Mouse (Mus musculus): ENCODE measurements around the gene Exosc10. TPM values are rescaled to one million over a fixed set of nuclear protein-coding genes. Genes with fewer than 3 reads are reported as not detected.

Exosc10 gene
- polyA plus RNA-seq, 1 experiment, result 23.9 TPM

DNA sequence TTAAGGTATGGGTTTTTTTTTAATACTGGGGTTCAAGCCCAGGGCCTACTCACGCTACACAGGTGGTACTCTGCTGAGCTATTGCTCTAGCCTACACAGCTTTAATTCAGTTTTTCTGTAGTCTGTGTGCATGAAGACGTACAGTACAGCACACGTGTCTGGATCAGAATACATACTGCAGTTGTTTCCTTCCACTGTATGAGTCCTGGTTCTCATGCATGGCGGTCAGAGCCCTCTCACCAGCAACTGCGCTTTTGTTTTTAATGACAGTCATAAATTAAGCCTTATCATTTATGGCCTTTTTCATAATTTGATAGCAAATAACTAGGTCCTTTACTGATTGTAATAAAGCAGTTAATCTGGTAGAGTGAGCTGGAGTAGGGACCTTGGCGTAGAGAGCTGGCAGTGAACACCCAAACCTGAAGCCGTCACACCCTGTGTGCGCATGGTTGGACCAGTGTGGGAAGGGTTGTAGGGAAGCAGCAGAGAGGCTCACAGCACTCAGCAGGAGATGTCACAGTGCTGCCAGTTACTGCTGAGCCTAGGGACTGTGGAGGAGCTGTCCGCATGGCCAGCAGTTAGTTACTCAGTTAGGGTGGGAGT is 12.6 kb downstream of the Exosc10 start:
- DNase-seq (ENCODE audit: low read depth), result no peak

DNA sequence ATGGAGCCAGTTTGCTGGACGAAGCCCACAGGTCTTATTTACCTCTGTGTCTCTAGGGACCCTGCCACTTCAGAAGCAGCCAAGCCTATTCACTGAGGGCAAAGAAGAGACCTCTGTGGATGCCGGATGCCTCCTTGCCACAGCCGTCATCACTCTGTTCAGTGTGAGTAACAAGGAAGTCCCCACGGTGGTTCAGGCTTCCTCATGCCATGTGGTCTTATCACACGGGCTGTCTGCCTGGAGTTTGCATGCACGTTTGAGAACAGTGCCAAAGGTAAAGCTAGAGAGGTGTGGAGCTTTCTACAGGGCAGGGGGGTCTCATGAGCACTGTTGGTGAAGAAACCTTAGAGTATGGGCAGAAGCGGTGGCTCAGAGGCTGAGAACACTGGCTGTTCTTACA is 15.0 kb downstream of the Exosc10 start:
- no peak for DNase-seq (ENCODE audit: low read depth)

DNA sequence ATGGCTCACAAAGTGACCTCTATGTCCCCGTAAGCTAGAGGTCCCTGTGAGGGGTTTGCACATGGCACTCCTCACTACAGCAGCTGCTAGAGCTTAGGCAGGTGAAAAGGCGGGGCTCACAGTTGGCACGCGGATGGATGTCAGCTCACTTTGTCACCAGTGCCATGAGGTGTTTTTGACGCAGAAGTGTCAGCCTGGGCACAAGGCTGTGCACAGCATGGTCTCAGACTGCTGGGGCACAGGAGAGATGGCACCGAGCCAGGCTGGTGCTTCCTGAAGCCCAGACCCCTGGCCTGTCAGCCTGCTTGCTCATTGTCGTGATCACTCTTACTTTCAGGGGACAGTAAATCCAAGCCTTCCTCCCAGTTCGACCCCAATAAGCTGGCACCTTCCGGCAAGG is 22.5 kb downstream of the Exosc10 start:
- no peak for DNase-seq (ENCODE audit: low read depth)

GRCm38 (mm10) chr4:148581422-148581821 is 23.2 kb downstream of the Exosc10 start:
- DNase-seq (ENCODE audit: low read depth), result no peak

DNA sequence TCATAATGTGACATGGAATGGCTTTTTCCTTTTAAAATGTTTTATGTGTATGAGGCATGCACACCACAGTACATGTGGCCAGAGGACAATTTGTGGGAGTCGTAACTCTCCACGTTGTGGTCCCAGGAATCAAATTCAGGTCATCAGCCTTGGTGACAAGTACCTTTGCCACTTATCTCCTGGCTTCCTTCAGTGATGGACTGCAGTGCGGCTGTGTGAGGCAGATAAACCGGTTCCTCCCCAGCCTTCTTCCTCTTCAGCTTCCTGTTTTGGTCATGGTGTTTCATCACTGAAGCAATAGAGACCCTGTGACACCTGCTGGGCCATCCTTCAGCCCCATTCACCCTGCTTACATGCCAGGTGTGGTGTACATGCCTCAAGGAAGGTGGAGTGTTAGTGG is 25.0 kb downstream of the Exosc10 start:
- DNase-seq (ENCODE audit: low read depth), result no peak

DNA sequence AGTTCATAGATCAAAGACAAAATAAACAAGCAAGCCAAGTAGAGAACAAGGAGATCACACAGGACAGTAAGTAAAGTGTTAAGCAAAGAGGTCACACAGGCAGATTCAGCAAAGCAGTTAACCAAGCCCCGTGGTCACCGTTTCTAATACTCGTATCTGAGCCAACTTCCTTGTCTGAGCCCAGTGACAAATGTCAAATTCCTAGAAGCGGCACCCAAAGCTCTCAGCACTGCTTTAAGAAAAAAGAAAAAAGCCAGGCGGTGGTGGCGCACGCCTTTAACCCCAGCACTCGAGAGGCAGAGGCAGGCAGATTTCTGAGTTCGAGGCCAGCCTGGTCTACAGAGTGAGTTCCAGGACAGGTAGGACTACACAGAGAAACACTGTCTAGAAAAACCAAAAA is 28.4 kb downstream of the Exosc10 start:
- DNase-seq (ENCODE audit: low read depth), result no peak

DNA sequence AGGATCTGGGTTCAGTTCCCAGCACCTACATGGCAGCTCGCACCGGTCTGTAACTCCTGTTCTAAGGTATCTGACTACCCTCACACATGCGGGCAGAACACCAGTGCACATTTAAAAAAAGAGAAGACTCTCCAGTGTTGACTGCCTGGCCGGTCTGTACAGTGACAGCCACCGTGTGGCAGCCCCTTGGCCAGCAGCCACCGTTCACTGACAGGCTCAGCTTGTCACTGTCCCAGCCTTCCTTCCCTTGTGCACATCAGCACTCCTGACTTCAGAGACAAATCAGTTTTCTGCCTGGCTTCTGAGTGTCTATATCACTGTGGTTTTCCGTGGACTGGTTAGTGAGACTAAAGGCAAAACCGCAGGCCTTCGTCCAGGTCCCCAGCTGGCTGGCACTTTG is 30.6 kb downstream of the Exosc10 start:
- DNase-seq (ENCODE audit: low read depth), result no peak

DNA sequence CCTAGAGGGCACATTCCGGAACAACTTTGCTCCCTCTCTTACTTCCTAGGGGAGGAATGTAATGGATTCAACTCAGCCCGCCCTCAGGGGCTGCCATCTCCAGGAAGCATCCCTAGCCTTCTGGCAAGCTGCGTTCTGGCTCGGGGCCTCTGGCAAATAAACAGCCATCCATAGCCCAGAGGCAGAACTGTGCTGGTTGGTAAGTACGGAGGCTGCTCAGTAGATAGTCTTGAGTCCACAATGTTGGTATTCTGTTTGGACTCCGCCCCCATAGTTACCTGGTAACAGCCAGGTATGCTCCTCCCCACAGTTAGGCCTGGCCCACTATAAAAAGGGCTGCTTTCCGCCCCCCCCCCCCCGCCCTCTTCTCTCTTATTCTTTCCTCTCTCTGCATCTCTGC is 31.3 kb downstream of the Exosc10 start:
- DNase-seq (ENCODE audit: low read depth), result no peak

DNA sequence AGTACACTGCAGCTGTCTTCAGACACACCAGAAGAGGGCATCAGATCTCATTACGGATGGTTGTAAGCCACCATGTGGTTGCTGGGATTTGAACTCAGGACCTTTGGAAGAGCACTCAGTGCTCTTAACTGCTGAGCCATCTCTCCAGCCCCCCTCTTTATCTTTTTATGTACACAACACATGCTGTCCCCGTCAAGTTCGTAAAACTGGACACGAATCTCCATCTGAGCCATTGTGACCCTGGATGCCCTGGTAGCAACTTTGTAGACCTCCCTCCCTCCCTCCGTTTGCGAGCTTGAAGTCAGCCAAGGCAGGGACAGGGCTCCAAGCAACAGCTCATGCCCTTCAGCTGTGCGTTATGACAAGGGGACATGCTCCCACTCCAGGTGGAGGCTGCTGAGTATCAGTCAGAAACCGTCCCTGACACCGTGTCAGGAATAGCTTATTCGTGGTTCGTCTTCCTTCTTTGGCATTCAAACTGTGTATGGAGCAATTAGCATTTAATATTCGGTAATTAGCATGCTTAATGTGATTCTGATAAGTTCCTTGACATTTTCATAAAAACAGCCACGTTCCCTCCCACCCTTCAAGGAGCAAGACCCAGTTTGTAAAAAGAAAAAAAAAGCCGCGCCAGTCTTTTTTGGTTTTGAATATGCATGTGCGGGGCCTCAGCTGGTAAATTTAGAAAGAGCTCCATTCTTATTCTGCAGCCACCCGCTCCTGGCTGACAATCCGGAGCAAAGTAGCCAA is 32.4 kb downstream of the Exosc10 start:
- DNase-seq (ENCODE audit: low read depth), result no peak

- DNase-seq (ENCODE audit: low read depth), result no peak
Measured at GRCm38 (mm10) chr4:148591171-148591630, 33.0 kb downstream of the Exosc10 start, which contains the start of gene Srm. Gene Srm, plus strand, starts transcription at chr4:148591503.

DNA sequence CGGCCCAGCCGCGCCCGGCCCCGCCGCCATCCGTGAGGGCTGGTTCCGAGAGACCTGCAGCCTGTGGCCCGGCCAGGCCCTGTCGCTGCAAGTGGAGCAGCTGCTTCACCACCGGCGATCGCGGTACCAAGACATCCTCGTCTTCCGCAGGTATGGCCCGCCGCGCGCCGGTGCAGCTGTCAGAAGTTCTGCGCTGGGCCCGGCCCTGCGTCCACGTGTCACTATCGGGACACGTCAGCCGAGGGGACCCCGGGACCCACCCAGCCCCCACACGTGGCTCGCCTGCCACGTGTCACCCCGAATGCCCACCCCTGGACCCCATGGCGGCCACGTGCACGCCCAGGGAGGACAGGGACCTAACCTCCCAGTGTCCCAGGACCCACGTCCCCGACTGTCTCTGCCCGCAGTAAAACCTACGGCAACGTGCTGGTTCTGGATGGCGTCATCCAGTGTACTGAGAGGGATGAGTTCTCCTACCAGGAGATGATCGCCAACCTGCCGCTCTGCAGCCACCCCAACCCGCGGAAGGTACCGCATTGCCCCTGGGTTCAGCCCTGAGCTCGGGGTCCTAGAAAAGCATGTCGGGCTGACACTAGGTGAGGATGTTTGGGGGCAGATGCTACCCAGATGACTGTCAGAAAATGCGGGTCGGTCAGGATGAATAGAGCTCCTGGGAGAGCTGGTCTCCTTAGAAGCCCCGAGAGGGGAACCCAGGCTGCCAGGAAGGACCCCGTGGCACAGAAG is 33.6 kb downstream of the Exosc10 start:
- DNase-seq (ENCODE audit: low read depth), result no peak

DNA sequence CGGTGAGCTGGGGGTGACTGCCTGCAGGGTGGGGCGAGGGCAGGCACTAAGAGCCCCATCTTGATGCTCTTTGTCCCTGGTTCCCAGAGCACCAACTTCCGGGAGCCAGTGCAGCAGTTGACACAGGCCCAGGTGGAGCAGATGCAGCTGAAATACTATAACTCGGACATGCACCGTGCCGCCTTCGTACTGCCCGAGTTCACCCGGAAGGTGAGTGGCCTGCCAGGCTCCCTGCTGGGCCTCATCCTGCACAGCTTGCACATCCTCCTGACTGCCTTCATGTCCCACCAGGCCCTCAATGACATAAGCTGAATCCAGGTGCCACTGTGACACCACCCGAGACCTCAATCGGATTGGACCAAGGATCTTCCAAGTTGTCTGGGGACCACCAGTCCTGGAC is 35.8 kb downstream of the Exosc10 start:
- no peak for DNase-seq (ENCODE audit: low read depth)

DNA sequence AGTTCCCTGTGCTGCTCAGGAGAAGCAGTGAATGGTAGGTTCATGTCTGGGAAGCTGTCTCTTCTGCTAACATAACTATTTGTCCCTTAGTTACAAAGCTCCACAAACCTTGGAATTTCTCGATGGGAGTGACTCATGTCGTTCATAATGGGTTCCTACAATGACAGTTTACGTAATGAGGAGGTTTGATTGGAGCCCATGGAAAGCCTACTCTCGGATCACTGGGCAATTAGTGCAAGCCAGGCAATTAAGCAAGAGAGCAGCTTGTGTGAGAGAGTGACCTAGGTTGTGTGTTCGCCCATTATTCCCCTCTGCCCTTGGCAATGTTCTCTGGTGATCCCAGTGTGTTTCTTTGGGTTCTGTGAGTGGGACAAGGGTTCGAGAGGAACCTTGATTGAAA is 37.7 kb downstream of the Exosc10 start:
- DNase-seq (ENCODE audit: low read depth), result no peak

DNA sequence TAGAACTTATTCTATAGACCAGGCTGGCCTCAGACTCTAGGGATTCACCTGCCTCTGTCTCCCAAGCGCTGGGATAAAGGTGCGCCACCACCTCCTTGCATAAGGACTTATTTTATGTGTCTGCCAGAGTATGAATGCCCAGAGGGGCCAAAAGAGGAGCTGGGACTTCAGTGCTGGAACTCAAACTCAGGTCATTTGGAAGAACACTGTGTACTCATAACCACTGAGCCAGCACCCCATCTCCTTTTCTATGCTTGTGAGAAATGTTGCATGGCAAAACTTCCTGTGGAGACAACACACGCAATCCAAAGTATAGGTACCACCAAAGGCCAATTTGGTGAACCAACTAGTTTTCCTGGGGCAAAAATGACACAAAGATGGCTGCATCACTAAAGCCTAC is 38.5 kb downstream of the Exosc10 start:
- DNase-seq (ENCODE audit: low read depth), result no peak

GRCm38 (mm10) chr4:148598826-148599225 is 40.6 kb downstream of the Exosc10 start:
- no peak for DNase-seq (ENCODE audit: low read depth)

GRCm38 (mm10) chr4:148600316-148600715 is 42.1 kb downstream of the Exosc10 start:
- no peak for DNase-seq (ENCODE audit: low read depth)

- DNase-seq (ENCODE audit: low read depth), result no peak
Measured at GRCm38 (mm10) chr4:148601871-148602270, 43.6 kb downstream of the Exosc10 start.

GRCm38 (mm10) chr4:148602357-148603120 is 44.3 kb downstream of the Exosc10 start, which contains the start of gene Masp2:
Gene Masp2, plus strand, starts transcription at chr4:148602554.
- DNase-seq (ENCODE audit: low read depth), result no peak

- no peak for DNase-seq (ENCODE audit: low read depth)
Measured at GRCm38 (mm10) chr4:148603376-148604139, 45.3 kb downstream of the Exosc10 start.

GRCm38 (mm10) chr4:148604141-148604540 is 45.9 kb downstream of the Exosc10 start:
- no peak for DNase-seq (ENCODE audit: low read depth)

DNA sequence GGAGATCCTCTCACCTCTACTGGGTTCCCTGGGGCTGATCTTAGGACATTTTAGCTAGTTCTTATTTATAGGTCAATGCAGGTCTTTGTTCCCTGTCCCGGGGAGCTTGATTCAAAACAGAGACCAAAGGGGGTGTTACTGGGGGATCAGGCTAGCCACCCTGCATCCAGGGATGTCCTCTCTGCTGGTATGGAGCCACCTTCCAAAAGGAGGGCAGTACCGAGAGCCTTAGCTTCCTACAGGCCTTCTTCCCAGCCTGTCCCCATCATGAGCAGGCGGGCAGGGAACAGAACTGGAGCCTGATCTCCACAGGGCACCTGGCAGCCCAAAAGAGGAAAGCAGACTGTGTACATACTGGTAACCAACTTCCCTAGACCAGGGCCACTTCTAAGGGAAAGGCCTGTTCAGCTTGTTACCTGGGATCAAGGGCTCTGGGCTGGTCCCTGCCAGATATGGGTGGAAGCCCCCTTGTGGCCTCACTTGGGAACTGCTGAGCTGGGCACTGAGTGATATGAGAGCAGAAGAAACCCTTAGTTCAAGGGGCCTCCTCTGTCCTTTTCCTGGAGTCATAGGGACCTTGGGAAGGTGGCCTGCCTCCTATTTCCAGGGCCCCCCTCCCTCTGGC is 46.4 kb downstream of the Exosc10 start:
- DNase-seq (ENCODE audit: low read depth), result no peak
